Mouse (Mus musculus): ENCODE results near the gene Mapk14.

- TF ChIP-seq POLR2A (IDR thresholded peaks at IDR 0.05; ENCODE audit: low read depth, low read length) (no peak), CTCF (conservative IDR thresholded peaks at IDR 0.05; ENCODE audit: insufficient read depth, insufficient read length, low read depth, low read length) (no peak)
Observed at GRCm38 (mm10) chr17:28692341-28692710, 1.2 kb downstream of the Mapk14 start.

All from kidney, adult 2 months (tissue).